9 mouse cellular contexts compared by ENCODE assay signal in the genomic region with DNA sequence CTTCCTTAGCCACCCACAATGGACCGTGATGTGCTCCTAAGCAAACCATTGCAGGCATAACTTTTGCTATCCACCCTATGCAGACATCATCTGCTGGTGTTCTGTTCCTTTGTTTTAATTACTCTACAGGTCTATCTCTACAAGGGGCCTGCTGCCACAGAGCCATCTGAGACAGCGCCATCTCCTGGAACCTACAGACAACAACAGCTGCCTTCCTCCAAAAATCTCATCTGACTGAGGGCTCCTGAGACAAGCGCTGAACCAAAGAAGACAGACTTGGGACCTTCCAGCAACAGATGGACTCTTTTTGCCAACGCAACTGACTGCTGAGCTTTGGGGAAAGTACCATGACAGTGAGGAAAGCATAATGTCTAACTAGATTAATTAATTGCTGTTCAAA. TPM values are rescaled to one million over a fixed set of nuclear protein-coding genes. Genes with fewer than 3 reads are reported as not detected.
"Had no signal": no experiment of that assay in that cellular context is flagged by ENCODE, and none has a peak within 500 bp of the region (broad histone marks: within the 10 kb centered on the region; RNA-seq: fewer than 3 reads in every experiment).

No protein-coding gene starts in this region.

RNA-seq across cellular contexts. Expression of gene Mettl7a3, which starts 6.6 kb away (rescaled TPM):
- polyA plus RNA-seq: limb, embryonic 11.5 days; liver, embryonic 13.5 days; lung, embryonic 14.5 days; midbrain, embryonic 12.5 days; midbrain, embryonic 16.5 days; stomach, embryonic 15.5 days; thymus, postnatal 0 days had no signal

RNA-seq across cellular contexts. Expression of gene Methig1, which starts 24.9 kb away (rescaled TPM):
- polyA plus RNA-seq: limb, embryonic 11.5 days; limb, embryonic 15.5 days; liver, embryonic 13.5 days; lung, embryonic 14.5 days; midbrain, embryonic 12.5 days; midbrain, embryonic 16.5 days had no signal

RNA-seq across cellular contexts. Expression of gene Mettl7a2, which starts 24.9 kb away (rescaled TPM):
- polyA plus RNA-seq: limb, embryonic 11.5 days; limb, embryonic 15.5 days; liver, embryonic 13.5 days; lung, embryonic 14.5 days; midbrain, embryonic 12.5 days; midbrain, embryonic 16.5 days; neural tube, embryonic 13.5 days; stomach, embryonic 15.5 days; thymus, postnatal 0 days had no signal

RNA-seq across cellular contexts. Expression of gene Higd1c, which starts 36.3 kb away (rescaled TPM):
- polyA plus RNA-seq: limb, embryonic 11.5 days; limb, embryonic 15.5 days; liver, embryonic 13.5 days; lung, embryonic 14.5 days; midbrain, embryonic 12.5 days; midbrain, embryonic 16.5 days; stomach, embryonic 15.5 days; thymus, postnatal 0 days had no signal
